Mouse (Mus musculus) kidney, embryonic 16.5 days (tissue): ENCODE measurements around the gene Stxbp3. TPM values are rescaled to one million over a fixed set of nuclear protein-coding genes. Genes with fewer than 3 reads are reported as not detected.

Experiments used
- ATAC-seq: fragments of 200-750 bp; cut with Nextera tagmentation; 2 replicates; pipeline ENCODE4 v1.8.0; 2017; ENCODE audit warnings: moderate TSS enrichment; ENCODE audit not compliant: low FRiP score, low TSS enrichment
- H3K27ac ChIP-seq: fragments of 300-500 bp; sonication (generic); 2 replicates; pipeline ENCODE4 v1.5.1; 2014; ENCODE audit warnings: low read length
- H3K27me3 ChIP-seq: fragments of 300-500 bp; sonication (generic); 2 replicates; pipeline ENCODE4 v1.6.1; 2014; ENCODE audit warnings: low read length, control low read depth, mixed read lengths; ENCODE audit not compliant: insufficient read depth
- H3K36me3 ChIP-seq: fragments of 300-500 bp; sonication (generic); 2 replicates; pipeline ENCODE4 v1.6.1; 2014; ENCODE audit warnings: low read length, control low read depth, mixed read lengths; ENCODE audit not compliant: insufficient read depth
- H3K4me1 ChIP-seq: fragments of 300-500 bp; sonication (generic); 2 replicates; pipeline ENCODE4 v1.6.1; 2014; ENCODE audit warnings: low read length, control low read depth, mixed read lengths; ENCODE audit not compliant: insufficient read depth
- H3K4me2 ChIP-seq: fragments of 300-500 bp; sonication (generic); replicated peaks from 2 replicates; pipeline ENCODE4 v1.6.1; 2014; ENCODE audit warnings: low read depth, low read length
- H3K4me3 ChIP-seq: fragments of 300-500 bp; sonication (generic); 2 replicates; pipeline ENCODE4 v1.5.1; 2014; ENCODE audit warnings: mild to moderate bottlenecking, low read length
- H3K9ac ChIP-seq: fragments of 300-500 bp; sonication (generic); replicated peaks from 2 replicates; pipeline ENCODE4 v1.6.1; 2014; ENCODE audit warnings: low read length
- H3K9me3 ChIP-seq: fragments of 300-500 bp; sonication (generic); 2 replicates; pipeline ENCODE4 v1.6.1; 2016; ENCODE audit warnings: low read length, control low read depth
- WGBS: fragments of 180-500 bp; shearing (Covaris S2); extraction: QIAGEN DNeasy Blood & Tissue Kit; methylation state at CpG from one replicate; pipeline ENCODE4 v1.1.7; 2014; 5-methylcytosine and 5-hydroxymethylcytosine counted together
- polyA plus RNA-seq: library from polyadenylated mRNA; unstranded; fragments of >200 nt; fragmentation: Nextera tagmentation; extraction: Ambion mirVana; gene quantifications from 2 replicates; pipeline ENCODE4 v1.2.1, GENCODE M21; 2015

Stxbp3 gene
- polyA plus RNA-seq, 1 experiment from 2014 or later: 38.8 TPM

DNA sequence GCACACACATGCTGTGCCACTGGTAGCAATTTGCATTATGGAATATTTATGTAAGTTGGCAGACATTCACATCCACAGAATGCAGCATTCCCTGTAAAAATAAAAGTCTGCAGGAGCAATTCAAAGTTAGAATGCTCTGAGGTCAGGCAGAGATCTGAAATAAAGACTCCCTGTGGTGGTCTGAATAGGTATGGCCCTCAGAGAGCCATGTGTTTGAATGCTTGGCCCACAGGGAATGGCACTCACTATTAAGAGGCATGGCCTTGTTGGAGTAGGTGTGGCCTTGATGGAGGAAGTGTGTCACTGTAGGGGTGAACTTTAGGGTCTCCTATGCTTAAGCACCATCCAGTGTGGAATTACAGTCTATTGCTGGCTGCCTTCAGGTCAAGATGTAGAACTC, 47.9 kb downstream of the Stxbp3 start:
- Histone ChIP-seq H3K4me1 (peaks cover 3% of the 10 kb centered on the region; the same call in 1 of the 2 replicates), H3K27ac (no peak overlapping the region), H3K36me3 (0 out of 2 replicates have a peak, but pooled peaks cover 19% of the 10 kb centered on the region), H3K9me3 (no peaks in the 10 kb centered on the region), H3K4me3 (no peak overlapping the region), H3K4me2 (no peak overlapping the region), H3K9ac (no peak overlapping the region), H3K27me3 (no peaks in the 10 kb centered on the region)
- no peak for ATAC-seq

DNA sequence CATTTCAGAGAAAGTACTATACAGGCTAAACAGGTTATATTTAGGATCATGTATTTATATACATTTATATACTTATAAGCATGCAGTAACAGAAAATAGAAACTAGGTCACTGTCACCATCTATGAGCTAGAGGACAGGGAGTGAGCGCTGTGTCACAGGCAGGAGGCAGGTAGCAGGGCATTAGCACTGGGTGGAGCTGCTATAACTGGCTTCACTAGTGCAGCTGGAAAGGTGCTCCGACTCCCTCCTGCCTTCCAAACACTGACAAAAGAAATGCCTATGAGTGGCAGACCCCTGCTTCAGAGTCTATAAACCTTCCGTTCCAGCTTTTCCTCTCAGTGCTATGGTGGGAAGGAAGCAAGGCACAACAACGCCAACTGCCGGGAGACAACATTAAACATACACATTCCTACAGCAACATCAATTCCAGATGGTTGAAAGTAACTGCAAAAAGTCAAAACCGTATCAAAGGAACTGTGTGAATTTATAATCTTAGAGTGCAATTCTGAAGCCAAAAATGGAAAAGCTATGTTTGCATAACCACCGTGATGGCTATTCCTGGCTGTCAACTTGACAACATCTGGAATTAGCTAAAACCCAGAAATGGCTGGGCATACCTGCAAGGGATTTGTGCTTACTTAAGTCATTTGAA, 49.1 kb downstream of the Stxbp3 start:
- WGBS: 81% methylated on average over 7 of the region's 7 CpGs
- no peak overlapping the region for H3K27ac ChIP-seq
- 0 out of 2 replicates have a peak, but pooled peaks cover 19% of the 10 kb centered on the region for H3K36me3 ChIP-seq
- H3K4me1 ChIP-seq: peaks cover 3% of the 10 kb centered on the region; the same call in 1 of the 2 replicates
- no peak for ATAC-seq
- H3K9ac ChIP-seq: no peak overlapping the region
- H3K4me3 ChIP-seq: no peak overlapping the region
- H3K4me2 ChIP-seq: no peak overlapping the region
- H3K27me3 ChIP-seq: no peaks in the 10 kb centered on the region
- no peaks in the 10 kb centered on the region for H3K9me3 ChIP-seq

DNA sequence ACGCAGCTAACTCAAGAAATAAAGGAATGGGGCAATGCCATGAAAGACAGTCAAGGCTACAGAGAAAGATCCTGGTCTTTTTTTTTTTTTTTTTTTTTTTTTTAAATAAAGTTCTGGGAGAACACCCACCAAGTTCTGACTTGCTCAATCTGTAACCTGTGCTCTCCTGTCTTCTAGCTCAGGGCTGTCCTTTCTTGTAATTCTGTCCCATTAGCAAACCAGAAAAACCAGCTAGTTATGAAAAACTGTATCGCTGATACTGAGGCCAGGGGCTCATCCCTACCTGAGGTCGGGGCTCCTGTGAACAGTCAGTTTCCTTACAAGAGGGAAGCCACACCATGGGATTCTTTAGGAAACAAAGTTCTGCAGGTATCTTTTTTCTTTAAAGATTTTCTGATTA, 49.8 kb downstream of the Stxbp3 start:
- Histone ChIP-seq H3K9me3 (no peaks in the 10 kb centered on the region), H3K36me3 (0 out of 2 replicates have a peak, but pooled peaks cover 16% of the 10 kb centered on the region), H3K27ac (no peak overlapping the region), H3K4me3 (no peak overlapping the region), H3K4me2 (no peak overlapping the region), H3K9ac (no peak overlapping the region), H3K27me3 (no peaks in the 10 kb centered on the region), H3K4me1 (peaks cover 3% of the 10 kb centered on the region; the same call in 1 of the 2 replicates)
- 83% methylated on average over 3 of the region's 3 CpGs for WGBS
- ATAC-seq: no peak

DNA sequence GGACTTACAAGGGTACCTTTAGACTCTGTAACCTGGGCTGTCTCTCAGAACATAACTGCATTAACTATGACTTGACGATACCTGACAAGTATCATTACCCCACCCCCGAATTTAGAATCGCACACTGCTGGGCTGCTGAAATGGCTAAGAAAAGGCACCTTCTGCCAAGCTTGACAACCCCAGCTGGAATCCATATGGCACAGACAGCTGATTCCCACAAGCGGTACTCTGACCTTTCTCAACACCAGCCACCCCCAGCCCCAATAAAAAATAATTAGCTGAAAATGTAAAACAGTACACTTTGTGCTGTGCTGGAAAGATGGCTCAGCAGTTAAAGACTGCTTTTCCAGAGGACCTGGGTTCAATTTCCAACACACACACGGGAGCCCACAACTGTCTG, 51.0 kb downstream of the Stxbp3 start:
- WGBS: 70% methylated on average over 5 of the region's 5 CpGs
- no peak for ATAC-seq
- Histone ChIP-seq H3K4me1 (peaks cover 3% of the 10 kb centered on the region; the same call in 1 of the 2 replicates), H3K9ac (no peak overlapping the region), H3K4me3 (no peak overlapping the region), H3K9me3 (peaks cover 9% of the 10 kb centered on the region), H3K36me3 (0 out of 2 replicates have a peak, but pooled peaks cover 16% of the 10 kb centered on the region), H3K27me3 (no peaks in the 10 kb centered on the region), H3K4me2 (no peak overlapping the region), H3K27ac (no peak overlapping the region)

DNA sequence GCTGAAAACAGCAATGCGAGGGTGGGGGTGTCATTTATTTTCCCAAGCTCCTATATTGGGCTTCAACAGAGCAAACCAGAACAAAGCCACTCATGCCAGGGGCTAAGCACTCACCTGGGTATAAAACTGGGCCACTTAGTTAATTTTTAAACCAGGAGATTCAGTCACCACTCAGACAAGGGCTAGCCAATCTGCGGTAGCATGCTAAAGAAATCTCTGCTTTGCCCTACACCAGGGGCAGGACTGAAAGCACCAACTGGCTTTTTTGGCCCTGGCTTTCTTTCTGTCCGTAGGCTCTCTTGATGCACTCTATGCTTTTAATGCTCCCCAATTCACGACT, 51.9 kb downstream of the Stxbp3 start:
- H3K4me3 ChIP-seq: no peak overlapping the region
- WGBS: 78% methylated on average over 4 of the region's 4 CpGs
- 0 out of 2 replicates have a peak, but pooled peaks cover 11% of the 10 kb centered on the region for H3K36me3 ChIP-seq
- no peaks in the 10 kb centered on the region for H3K27me3 ChIP-seq
- peak overlapping the region; percentile 13; the same call in 1 of the 2 replicates for H3K27ac ChIP-seq
- peaks cover 3% of the 10 kb centered on the region; the same call in 1 of the 2 replicates for H3K4me1 ChIP-seq
- ATAC-seq: peak; percentile 78
- peaks cover 9% of the 10 kb centered on the region for H3K9me3 ChIP-seq
- no peak overlapping the region for H3K9ac ChIP-seq
- H3K4me2 ChIP-seq: no peak overlapping the region

DNA sequence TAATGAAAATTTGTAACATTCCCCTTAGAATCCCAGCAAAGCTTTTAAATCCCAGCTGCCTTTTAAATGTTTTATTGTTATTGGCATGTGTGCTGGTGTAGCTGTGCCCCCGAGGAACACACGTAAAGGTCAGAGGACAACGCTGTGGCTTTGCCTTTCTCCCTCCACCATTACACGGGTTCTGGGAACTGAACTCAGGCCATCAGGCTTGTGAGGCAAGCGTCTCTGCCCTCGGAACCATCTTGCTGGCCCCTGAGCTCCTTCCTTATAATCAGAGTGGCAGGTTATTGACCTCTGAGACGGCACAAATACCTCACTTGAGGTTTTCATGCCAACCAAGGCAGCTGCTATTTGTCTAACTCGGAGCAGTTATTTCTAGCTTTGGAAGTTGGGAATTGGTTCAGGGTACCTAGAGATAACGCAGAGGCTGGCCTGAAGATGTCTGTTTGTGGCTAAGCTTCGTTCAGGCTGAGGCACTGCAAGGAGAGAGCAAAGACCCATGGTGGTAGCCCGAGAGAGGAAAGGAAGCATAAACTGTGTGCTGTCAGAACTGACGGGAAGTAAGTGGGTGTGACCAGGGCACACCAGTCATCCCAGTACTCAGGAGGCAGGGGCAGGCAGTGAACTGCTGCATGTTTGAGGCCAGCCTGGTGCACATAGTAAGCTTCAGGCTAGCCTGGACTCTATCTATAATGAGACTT, 52.4 kb downstream of the Stxbp3 start:
- no peak overlapping the region for H3K4me2 ChIP-seq
- peak overlapping the region; percentile 13; the same call in 1 of the 2 replicates for H3K27ac ChIP-seq
- H3K9ac ChIP-seq: no peak overlapping the region
- H3K9me3 ChIP-seq: peaks cover 9% of the 10 kb centered on the region
- no peaks in the 10 kb centered on the region for H3K27me3 ChIP-seq
- H3K4me1 ChIP-seq: peaks cover 3% of the 10 kb centered on the region; the same call in 1 of the 2 replicates
- ATAC-seq: peak; percentile 50
- 0 out of 2 replicates have a peak, but pooled peaks cover 11% of the 10 kb centered on the region for H3K36me3 ChIP-seq
- no peak overlapping the region for H3K4me3 ChIP-seq
- 54% methylated on average over 12 of the region's 12 CpGs for WGBS

DNA sequence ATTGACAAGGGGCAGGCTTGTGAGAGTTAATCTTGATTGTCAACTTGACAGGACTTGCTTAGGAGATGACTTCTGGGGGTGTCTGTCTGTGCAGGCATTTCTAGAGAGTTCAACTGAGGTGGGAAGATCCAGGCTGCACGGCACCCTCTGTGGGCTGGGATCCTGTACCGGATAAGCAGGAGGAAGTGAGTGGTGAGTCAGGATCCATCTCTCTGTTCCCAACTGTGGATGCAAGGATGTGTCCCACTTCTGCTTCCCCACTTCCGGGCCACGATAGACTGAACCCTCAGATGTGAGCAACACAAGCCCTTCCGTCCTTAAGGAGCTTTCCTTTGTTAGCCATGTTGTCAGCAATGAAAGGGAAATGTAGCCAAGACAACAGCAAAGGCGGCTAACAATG, 53.8 kb downstream of the Stxbp3 start:
- whole genome bisulfite sequencing: 71% methylated on average over 6 of the region's 6 CpGs

DNA sequence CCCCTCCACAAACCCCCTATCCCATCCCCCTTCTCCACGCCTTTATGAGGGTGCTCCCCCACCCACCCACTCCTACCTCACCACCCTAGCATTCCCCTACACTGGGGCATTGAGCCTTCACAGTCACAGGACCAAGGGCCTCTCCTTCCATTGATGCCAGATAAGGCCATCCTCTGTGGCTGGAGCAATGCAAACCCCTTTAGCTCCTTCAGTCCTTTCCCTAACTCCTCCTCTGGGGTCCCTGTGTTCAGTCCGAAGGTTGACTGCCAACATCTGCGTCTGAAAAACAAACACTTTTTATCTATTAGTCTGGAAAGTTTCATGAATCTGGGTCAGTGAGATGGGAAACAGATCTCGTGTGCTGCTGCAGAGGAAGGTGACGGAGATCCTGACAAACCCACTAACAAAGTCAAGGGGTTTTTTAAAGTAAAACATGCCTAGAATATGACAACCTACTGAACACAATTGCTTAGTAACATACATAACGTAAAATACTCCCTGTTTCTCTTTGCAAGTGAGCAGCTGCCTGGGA, 57.9 kb downstream of the Stxbp3 start:
- peak; percentile 23; the same call in 1 of the 2 replicates for ATAC-seq
- WGBS: 63% methylated on average over 6 of the region's 6 CpGs
- Histone ChIP-seq H3K4me1 (no peaks in the 10 kb centered on the region), H3K36me3 (no peaks in the 10 kb centered on the region), H3K4me2 (no peak overlapping the region), H3K27me3 (no peaks in the 10 kb centered on the region), H3K9me3 (peaks cover 9% of the 10 kb centered on the region), H3K4me3 (no peak overlapping the region), H3K9ac (no peak overlapping the region), H3K27ac (0 out of 2 replicates have a peak overlapping the region, but pooled peaks have one; percentile 7)

More for the DNA sequence above, 53.8 kb downstream of the Stxbp3 start:
- no peak overlapping the region for H3K9ac ChIP-seq
- no peak overlapping the region for H3K4me3 ChIP-seq
- ATAC-seq: no peak
- H3K27me3 ChIP-seq: no peaks in the 10 kb centered on the region
- H3K9me3 ChIP-seq: peaks cover 9% of the 10 kb centered on the region
- H3K4me2 ChIP-seq: no peak overlapping the region
- no peak overlapping the region for H3K27ac ChIP-seq
- 0 out of 2 replicates have a peak, but pooled peaks cover 7% of the 10 kb centered on the region for H3K36me3 ChIP-seq
- H3K4me1 ChIP-seq: peaks cover 3% of the 10 kb centered on the region; the same call in 1 of the 2 replicates

DNA sequence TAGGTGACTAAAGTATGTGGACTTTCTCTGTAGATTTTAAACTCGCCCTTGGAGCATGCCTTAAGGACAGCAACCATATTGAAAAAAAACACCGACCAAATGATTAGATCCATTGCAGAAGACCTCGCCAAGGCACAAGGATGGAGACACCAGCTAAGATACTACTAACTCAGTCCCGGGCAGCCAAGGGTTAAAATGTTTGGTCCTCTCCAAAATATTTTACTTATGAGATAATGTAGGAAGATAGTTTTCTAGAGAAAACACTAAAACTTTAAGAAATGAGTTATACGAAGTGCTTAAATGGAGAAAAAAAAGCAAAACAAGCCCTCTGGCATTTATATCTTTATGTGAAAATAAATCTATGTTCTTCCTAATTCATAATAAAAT, 58.4 kb downstream of the Stxbp3 start:
- Histone ChIP-seq H3K36me3 (no peaks in the 10 kb centered on the region), H3K27ac (no peak overlapping the region), H3K27me3 (no peaks in the 10 kb centered on the region), H3K4me3 (no peak overlapping the region), H3K9ac (no peak overlapping the region), H3K4me2 (no peak overlapping the region), H3K4me1 (no peaks in the 10 kb centered on the region), H3K9me3 (peaks cover 9% of the 10 kb centered on the region)
- 77% methylated on average over 5 of the region's 5 CpGs for WGBS
- ATAC-seq: no peak
